Mouse (Mus musculus) retina, postnatal 1 day (tissue): ENCODE results near the gene Ldb2.

Source experiments
- DNase-seq: peaks from one replicate; pipeline ENCODE4 v3.0.0-alpha.2; 2012

Gene Ldb2

DNA sequence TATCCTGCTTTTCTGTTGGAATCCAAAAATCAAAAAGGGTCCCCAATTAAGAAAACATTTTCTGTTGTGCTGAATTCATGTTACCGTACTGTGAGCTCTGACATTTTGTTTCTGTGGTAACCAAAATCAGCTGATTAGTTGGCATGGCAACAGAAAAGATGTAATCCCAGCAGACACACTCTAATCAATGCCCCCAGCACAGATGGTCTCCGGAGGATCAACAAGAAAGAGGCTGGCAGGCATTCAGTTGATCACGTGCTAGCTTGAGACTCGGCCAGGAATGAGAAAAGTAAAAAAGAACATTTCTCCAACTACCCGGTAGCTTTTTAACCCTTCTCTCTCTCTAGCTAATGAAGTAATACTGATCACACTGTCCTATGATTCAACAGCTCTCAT lies 261.5 kb downstream of the Ldb2 start:
- peak; percentile 95 for DNase-seq

DNA sequence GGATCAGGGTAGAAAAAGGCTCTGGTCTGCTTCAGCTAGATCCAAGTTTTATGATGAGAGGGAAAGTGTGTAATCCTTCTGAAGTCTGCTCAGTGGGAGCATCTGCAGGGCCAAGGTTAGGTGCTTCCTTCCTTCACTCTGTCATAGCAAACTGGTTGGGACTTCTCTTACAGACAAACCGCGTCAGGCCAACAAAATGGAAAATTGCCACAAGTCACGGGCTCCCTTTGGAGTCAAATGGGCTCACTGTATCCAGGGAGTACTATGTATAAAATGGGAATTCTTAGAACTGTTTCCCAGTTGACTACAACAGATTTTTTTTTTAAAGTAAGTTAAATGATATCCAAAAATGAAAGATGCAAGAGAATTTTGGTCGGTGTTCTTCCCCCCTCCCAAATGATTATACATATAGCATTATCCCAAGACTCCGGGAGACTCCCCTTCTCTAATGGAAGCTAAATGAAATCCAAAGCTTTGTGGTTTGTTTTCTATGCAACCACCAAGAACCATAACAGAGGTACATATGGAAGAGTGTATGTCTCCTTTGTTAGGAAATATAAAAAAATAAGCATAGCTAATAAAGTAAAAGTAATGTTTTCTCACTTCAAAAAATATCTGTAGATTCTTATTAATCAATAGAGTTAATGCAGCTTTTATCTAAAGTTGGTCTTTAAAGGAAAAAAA lies 262.0 kb downstream of the Ldb2 start:
- DNase-seq, result no peak

DNA sequence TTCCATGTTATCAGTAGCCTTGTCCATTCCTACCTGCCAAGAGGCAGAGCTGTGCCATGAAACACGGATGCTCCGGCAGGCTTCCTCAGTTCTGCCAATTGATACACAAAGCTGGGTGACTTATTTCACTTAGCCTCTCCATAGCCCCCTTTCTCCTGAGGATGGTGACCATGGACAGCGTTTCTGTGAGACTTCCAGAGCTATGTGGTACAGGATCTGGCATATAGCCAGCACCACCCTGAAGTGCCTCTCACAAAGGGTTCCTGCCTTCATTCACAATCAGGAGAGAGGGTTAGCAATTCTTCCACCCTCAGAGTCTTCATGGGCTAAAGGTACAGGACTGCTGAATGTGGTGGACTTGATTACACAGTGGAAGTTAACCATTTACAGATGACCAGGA lies 270.0 kb downstream of the Ldb2 start:
- DNase-seq, result no peak

DNA sequence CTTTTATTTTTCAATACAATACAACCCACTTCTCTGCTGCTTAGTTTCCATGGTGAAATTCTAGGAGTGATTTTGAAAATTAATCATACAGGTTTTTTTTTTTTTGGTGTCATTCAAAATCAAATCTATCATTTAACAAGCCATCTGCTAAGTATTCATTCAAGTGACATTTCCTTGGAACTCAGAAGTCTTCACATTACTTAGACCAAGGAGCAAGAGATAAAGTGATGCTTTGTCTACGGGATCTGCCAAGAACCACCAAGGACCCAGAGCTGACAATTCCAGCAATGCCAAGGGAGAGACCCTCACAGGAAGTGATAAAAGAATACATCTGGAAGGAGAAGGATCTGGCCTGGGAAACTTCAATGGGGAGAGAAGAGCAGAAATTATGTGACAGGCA lies 270.5 kb downstream of the Ldb2 start:
- no peak for DNase-seq

DNA sequence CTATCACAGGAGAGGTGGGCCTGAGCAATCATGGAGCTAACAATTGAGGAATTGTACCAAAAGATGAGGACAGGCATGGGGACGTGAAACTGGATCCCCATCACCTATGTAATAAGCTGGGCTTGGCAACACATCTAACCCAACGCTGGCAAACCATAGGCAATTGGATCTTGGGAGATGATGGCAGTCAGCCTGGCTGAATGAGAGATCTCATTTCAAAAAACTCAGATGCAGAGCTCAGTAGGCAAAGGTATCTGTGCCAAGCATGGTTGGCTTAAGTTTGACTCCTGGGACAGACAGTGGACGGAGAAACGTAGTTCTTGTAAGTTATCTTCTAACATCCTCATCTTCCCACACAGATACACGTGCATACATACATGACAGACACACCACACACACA lies 294.3 kb downstream of the Ldb2 start:
- DNase-seq, result no peak

DNA sequence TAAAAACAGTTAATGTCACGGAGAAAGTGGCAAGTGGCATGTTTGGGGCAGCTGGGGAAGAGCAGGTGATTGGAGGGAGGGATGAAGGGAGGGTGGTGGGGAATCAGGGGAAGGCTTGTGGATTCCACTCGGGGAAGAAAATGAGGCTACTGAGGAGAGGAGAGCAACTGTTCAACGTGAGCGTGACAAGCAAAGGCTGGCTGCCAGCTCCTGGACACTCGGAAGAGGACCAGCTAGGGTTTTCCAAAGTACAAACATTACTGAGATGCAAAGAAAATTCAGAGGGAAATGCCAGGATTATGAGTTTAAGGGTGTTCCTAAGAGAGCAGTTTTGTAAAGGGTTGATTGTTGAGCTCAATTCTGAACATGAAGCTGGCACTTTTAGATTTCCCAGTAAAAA lies 294.7 kb downstream of the Ldb2 start:
- DNase-seq, result no peak

DNA sequence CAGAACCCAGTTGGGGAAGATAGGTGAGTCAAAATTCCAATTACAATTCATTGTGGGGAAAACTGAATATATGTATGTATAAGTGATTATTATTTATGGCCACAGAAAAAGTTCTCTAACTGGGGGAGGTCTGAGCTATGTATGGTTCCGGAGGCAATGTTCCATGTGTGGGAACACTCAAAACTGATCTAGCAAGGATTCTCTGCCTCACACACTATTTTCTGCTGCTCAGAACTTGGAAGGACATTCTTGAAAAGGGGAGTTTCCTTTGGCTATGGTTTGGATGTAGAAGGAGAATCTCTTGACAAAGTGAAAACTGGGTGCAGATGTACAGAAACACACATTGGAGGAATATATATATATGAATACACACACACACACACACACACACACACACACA lies 301.3 kb downstream of the Ldb2 start:
- DNase-seq, result no peak

DNA sequence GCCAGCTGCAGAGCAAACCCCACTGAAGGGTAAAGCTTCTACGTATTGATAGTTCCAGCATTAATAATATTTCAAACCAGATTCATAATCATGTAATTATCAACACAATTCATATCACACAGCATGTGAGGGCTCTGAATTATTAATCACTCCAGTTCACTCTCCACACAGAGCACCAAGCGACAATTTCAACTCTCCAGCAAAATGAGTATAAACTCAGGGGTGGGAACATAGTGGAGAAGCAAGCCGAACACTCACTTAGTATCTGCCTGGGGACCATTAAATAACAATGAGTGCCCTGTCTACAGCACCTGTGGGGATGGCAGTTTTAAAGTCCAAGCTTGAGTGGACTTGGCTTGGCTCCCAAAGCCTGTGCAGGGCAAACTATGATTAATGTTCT lies 302.6 kb downstream of the Ldb2 start:
- no peak for DNase-seq

DNA sequence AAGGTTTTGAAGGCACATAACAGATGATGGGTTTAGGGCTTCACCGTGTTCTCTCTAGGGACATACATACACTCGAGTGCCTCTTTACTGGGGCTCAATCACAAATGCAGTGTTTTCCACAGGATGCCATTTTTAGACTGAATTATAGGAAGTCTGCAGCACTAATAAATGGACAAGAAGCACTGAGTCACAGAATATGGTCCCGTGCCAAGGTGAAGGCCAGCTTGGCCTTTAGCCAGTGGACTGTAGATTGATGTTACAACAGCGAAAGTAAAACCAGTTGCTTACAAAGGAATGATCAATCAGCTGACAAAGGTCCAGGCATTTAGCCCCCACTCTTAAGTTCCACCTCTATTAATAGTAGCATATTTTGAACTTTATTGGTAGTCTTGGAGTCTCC lies 304.4 kb downstream of the Ldb2 start:
- no peak for DNase-seq

DNA sequence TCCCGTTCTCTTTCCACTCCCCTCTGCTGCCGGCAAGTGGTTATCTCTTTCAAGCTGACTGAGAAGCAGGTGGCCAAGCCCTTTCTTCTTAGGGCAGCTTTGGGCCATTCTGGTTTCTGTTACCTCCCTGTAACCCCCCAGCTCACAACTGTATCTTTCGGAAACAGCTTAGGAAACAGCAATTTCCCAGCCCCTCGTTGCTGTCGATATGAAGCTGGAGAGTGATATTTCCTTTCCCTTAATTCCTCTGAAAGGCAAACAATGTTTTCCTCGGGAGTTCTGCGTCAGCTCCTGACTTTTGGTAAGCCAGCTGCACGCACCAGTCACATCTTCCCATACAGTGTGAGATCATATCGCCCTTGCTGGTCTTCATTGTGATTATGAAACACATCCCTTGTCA lies 305.3 kb downstream of the Ldb2 start:
- no peak for DNase-seq

DNA sequence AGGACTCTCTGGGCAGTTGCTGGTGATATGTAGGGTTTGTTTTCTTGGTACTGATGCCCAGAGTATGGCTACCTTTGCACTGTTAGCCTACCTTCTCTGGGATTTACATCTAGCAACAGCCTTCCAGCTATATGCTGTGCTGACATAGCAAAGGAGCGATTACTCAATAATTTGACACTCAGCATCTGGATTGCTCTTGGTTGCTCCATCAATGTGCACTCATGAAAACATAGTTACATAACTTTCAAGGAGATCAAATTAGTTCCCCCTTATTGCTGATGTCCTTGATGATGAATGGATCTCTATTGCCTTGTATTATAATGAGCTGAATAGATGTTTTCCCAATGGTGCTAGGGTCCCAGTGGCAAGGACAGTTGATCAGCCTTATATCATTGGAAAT lies 308.0 kb downstream of the Ldb2 start:
- DNase-seq, result no peak

DNA sequence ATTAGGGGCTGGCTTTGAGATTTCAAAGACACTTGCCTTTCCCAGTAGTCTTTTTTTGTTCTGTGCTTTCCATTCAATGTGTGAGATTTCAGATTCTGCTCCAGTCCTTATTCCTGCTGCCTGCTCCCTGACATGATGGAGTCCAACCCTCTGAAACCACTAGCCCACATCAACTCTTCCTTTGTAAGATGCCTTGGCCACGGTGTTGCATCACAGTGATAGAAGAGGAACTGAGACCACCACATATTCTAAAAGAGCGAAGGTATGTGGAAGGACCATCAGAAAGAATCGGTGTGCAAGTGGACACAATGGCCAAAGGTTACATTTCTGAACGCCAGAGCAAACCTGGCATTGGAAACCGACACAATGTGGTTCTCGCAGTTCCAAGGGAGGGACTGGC lies 309.0 kb downstream of the Ldb2 start:
- DNase-seq, result no peak

DNA sequence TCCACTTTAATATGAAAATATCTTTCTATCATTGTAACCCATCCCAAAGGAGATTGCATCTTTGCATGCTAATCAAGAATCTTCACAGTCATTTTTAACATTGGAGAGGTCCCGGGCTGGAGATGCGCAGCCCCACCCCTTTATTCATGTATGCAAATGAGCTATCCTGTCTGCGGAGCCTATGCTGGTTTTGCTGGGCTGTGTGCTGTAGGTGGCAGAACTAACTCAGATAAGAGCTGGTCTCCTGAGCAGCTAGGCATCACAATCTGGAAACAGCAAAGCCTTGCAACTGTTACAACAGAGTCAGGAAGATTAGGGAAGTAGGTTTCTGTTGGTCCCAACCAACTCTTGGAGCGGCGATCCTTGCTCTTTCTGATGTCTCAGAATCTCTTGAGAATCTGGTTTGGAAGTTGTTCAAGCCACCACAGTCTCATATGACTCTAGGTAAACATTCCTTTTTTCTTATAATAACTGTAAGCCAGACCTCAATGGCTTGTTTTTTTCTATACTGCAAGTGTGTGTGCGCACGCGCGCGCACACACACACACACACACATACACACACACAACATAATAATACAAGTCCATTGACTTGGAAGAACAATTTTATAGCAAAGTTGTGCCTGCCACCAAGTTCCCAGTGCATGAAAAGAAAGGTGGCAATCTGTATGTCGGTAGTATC lies 315.9 kb downstream of the Ldb2 start:
- peak; percentile 49 for DNase-seq

DNA sequence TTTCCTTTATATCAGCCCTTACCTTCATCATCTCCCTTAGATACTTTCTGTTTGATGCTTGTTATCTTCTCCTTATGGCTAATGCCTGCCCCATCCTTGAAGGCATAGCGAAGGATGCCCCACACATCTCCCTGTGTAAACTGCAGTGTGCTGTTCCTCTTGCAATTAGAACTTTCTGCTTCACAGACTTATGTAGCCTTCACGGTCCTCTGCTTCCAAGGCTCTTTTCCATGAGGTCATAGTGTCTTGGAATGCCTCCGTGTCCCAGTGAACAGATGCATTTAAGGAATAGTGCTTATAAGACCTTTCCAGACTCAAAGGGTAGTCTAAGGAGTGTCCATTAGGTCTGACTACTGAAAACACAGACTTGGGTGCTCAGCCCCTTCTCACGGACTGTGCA lies 318.1 kb downstream of the Ldb2 start:
- no peak for DNase-seq

DNA sequence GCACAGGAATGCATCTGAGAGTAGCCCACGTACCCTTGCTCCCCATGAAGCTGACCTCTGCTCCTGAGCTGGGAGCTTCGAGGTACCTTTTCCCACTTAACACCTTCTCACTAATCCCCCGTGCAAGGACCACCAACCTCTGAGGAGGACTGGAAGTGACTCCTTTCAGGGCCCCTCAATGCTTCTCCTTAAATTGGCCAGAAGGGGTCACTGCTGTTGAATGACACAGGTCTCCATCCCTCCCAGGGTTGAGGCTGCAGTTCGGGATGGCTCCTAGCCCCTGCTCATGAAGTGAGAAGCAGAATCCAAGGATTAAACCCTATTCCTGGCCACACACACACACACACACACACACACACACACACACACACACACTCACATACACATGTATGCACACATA lies 323.1 kb downstream of the Ldb2 start:
- peak; percentile 51 for DNase-seq

DNA sequence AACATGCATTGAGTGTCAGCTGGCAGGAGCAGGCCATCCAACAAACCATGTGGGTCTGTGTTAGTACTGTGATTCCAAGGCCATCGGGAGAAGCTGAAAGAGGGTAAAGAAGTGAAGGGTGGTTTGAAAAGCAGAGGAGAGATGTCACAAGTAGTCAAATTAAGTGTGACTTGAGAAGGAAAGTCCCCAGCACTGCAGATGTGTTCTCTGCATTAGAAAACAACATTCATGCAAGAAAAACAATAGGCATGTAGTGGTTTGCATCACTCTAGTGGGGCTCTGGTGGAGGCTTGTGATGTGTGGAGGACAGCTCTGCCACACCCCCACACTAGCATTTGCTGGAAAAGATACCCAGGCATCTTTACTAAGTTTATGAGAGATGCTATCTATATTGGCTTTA lies 323.9 kb downstream of the Ldb2 start:
- no peak for DNase-seq

DNA sequence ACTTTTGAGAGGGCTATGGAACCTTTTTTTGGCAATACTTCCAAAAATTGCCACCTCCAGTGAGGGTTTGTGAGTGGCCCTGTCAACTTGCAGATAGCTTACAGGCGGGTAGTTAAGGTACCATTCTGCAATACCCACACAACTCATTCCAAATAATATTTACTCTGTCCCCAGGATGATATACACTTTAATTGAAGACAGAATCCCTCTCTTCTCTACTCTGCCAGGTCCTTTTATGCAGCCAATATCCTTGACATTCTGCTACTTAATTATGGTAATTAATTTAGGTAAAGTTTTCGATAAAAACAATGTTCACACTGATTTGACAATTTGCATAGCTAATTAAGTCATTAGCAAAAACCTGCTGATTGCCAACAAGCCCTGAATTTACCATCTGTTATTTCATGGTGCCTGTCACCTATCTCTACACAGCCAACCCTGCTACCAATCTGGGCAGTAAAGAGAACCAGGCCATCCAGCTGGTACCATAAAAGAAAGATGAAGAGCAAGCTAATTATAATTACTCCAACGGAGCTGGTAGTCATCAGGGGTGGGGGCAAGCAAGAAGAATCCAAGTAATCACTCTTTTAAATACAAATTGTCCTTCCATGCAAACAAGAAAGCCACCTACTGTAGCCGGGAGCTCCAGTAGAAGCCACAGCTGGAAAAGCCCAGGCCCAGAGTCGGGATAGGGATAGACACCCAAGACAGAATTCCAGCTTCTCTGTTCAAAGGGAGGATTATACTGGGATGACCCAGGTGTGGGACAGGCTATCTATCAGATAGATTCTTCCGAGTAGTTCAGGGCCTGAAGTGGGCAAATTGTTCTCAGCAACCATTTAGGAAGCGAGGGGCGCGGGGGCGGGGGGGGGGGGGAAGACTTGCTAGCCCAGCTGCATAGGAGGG lies 325.4 kb downstream of the Ldb2 start:
- no peak for DNase-seq

DNA sequence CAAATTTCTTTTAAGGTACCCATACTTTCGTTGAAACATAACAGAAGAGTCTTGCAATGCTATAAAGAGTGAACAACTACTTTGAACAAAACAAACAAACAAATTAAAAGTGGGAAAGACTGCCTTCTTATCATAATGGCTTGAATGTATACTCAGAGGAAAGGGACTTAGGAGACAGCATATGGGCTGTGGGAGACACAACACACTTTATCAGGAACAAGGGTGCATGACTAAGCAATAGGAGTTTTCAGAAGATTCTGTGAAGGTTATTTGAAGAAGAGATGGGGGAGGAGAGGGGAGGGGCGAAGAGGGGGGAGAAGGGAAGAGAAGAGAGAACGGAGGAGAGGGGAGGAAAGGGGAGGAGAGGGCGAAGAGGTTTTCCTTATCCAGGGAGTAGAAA lies 334.2 kb downstream of the Ldb2 start:
- DNase-seq, result no peak
